Mouse (Mus musculus): ENCODE measurements around the gene Phrf1.

GRCm38 (mm10) chr7:141218557-141219133, 9.9 kb upstream of the Phrf1 start:
- TF ChIP-seq CTCF (IDR thresholded peaks at IDR 0.05; ENCODE audit: insufficient read depth, low read depth, low read length), result no peak
- no peak for TF ChIP-seq POLR2A (IDR thresholded peaks at IDR 0.05; ENCODE audit: insufficient read depth, low read depth, low read length)
